Mouse (Mus musculus): ENCODE results near the gene Ms4a6d.

GRCm38 (mm10) chr19:11646166-11646565 lies 41.5 kb upstream of the Ms4a6d start:
- TF ChIP-seq POLR2A (IDR thresholded peaks at IDR 0.05; ENCODE audit: borderline replicate concordance, insufficient read depth, low read length) (no peak), CTCF (IDR thresholded peaks at IDR 0.05; ENCODE audit: borderline replicate concordance, insufficient read depth, low read depth, low read length) (no peak)

Measured in cerebellum, adult 2 months (tissue).